Mouse (Mus musculus): ENCODE data around the gene Srrm3.

DNA sequence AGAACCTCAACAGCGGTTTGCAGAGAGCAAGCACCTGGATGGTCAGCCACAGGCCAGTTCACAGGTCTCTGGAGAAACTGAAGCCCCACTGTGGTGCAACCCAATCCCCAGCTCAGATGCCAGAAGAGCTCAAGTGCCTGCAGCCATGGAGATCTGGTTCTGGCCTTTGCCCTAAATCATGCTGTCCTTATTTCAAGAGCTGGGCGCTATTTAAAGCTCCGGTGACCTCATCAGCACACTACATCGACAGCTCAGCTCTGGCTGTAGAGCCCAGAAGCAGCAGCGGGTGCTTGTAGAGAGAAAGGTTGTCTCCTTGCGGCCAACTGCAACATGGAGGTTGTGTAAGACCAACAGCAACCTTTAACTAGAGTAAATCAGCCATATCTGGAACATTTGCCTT lies 107.5 kb downstream of the Srrm3 start:
- no peak for TF ChIP-seq POLR2A (IDR thresholded peaks at IDR 0.05; ENCODE audit: extremely low read depth, insufficient read depth, low read length)
- no peak for TF ChIP-seq CTCF (IDR thresholded peaks at IDR 0.05; ENCODE audit: low read depth, low read length)
